Mouse (Mus musculus) lung, embryonic 14.5 days (tissue): ENCODE measurements around the gene Isy1. TPM values are rescaled to one million over a fixed set of nuclear protein-coding genes. Genes with fewer than 3 reads are reported as not detected.

Source experiments
- ATAC-seq: fragments of 200-750 bp; cut with Nextera tagmentation; 2 replicates; pipeline ENCODE4 v1.8.0; 2017; ENCODE audit warnings: mild to moderate bottlenecking, moderate TSS enrichment, moderate library complexity; ENCODE audit not compliant: insufficient read depth
- DNase-seq: peaks from one replicate; pipeline ENCODE4 v3.0.0-alpha.2; 2015
- H3K27ac ChIP-seq: fragments of 300-500 bp; sonication (generic); 2 replicates; pipeline ENCODE4 v1.5.1; 2014; ENCODE audit warnings: low read depth, mild to moderate bottlenecking, moderate library complexity
- H3K27me3 ChIP-seq: fragments of 300-500 bp; sonication (generic); 2 replicates; pipeline ENCODE4 v1.6.1; 2014; ENCODE audit warnings: low read length, control low read depth; ENCODE audit not compliant: insufficient read depth
- H3K36me3 ChIP-seq: fragments of 300-500 bp; sonication (generic); 2 replicates; pipeline ENCODE4 v1.6.1; 2014; ENCODE audit warnings: control low read depth; ENCODE audit not compliant: insufficient read depth
- H3K4me1 ChIP-seq: fragments of 300-500 bp; sonication (generic); 2 replicates; pipeline ENCODE4 v1.6.1; 2014; ENCODE audit warnings: antibody characterized with exemption, control low read depth; ENCODE audit not compliant: insufficient read depth
- H3K4me2 ChIP-seq: fragments of 300-500 bp; sonication (generic); 2 replicates; pipeline ENCODE4 v1.6.1; 2014; ENCODE audit warnings: mild to moderate bottlenecking
- H3K4me3 ChIP-seq: fragments of 300-500 bp; sonication (generic); 2 replicates; pipeline ENCODE4 v1.5.1; 2014; ENCODE audit warnings: low read depth, low read length
- H3K9ac ChIP-seq: fragments of 300-500 bp; sonication (generic); 2 replicates; pipeline ENCODE4 v1.6.1; 2014
- H3K9me3 ChIP-seq: fragments of 300-500 bp; sonication (generic); 2 replicates; pipeline ENCODE4 v1.6.1; 2016; ENCODE audit warnings: low read depth, low read length, control low read depth
- CTCF ChIP-seq: IDR thresholded peaks from 2 replicates; pipeline ENCODE4 v1.5.1; 2016; ENCODE audit warnings: antibody characterized with exemption, low read depth
- WGBS: fragments of 180-500 bp; shearing (Covaris S2); extraction: QIAGEN DNeasy Blood & Tissue Kit; methylation state at CpG from one replicate; pipeline ENCODE4 v1.1.7; 2014; 5-methylcytosine and 5-hydroxymethylcytosine counted together
- polyA plus RNA-seq: library from polyadenylated mRNA; unstranded; fragments of >200 nt; fragmentation: Nextera tagmentation; extraction: Ambion mirVana; gene quantifications from 2 replicates; pipeline ENCODE4 v1.2.1, GENCODE M21; 2014

Gene Isy1
- polyA plus RNA-seq, 1 experiment from 2014 or later: 50.8 TPM

DNA sequence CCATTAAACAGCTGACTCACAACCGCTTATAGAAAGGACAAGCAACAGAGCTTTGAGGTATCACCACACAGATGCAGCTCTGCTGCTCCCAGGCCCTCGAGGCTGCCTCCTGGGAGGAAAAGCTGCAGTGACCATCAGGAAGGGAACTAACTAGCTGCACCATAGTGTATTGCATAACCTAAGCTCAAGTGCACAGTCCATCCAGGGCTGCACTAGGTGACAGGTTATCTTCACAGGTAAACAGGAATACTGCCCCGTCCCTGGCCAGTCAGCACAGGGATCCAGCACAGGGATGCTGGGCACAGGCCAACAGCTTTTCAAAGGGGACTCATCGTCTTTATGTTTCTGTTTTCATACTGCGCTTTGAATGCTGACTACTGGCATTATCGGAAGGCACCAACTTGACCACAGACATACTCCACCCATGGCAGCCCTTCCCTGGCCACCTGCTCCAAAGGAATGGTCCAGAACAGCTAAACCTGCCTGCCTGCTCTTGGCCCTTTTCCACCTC is 28.9 kb downstream of the Isy1 start:
- peaks cover 5% of the 10 kb centered on the region; the same call in 1 of the 2 replicates for H3K4me1 ChIP-seq
- 83% methylated on average over 6 of the region's 6 CpGs for WGBS
- H3K36me3 ChIP-seq: peaks cover 16% of the 10 kb centered on the region; the same call in 1 of the 2 replicates
- peak overlapping the region; percentile 74 for H3K4me2 ChIP-seq
- no peak overlapping the region for H3K27ac ChIP-seq
- H3K4me3 ChIP-seq: peak overlapping the region; percentile 77
- no peak for DNase-seq
- no peak for TF ChIP-seq CTCF
- H3K27me3 ChIP-seq: no peaks in the 10 kb centered on the region
- H3K9ac ChIP-seq: no peak overlapping the region; the same call in 1 of the 2 replicates
- ATAC-seq: no peak
- no peaks in the 10 kb centered on the region for H3K9me3 ChIP-seq

DNA sequence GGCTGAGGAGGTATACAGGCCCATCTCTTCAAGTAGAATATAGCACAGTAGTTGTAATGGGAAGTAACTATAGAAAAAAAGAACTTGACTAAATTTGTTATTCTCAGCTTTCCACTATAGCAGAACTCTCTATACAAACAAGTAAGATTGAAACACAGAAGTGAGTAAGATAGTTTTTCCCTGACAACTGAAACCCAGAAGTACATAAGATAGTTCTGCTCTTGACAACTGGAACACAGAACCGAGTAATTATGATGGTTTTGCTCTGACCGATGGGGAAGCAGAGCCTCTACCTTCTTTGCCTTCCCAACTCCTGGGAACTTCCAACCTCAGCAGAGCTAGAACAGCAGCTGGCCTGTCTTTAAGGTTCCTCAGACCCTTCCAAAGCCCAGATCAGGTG is 29.5 kb downstream of the Isy1 start:
- 85% methylated on average over 2 of the region's 2 CpGs for WGBS
- Histone ChIP-seq H3K27me3 (no peaks in the 10 kb centered on the region), H3K4me1 (peaks cover 5% of the 10 kb centered on the region; the same call in 1 of the 2 replicates), H3K9me3 (no peaks in the 10 kb centered on the region), H3K4me3 (peak overlapping the region; percentile 1; the same call in 1 of the 2 replicates), H3K36me3 (peaks cover 17% of the 10 kb centered on the region; the same call in 1 of the 2 replicates), H3K9ac (no peak overlapping the region), H3K27ac (no peak overlapping the region), H3K4me2 (peak overlapping the region; percentile 74)
- DNase-seq: no peak
- no peak for TF ChIP-seq CTCF
- no peak for ATAC-seq

DNA sequence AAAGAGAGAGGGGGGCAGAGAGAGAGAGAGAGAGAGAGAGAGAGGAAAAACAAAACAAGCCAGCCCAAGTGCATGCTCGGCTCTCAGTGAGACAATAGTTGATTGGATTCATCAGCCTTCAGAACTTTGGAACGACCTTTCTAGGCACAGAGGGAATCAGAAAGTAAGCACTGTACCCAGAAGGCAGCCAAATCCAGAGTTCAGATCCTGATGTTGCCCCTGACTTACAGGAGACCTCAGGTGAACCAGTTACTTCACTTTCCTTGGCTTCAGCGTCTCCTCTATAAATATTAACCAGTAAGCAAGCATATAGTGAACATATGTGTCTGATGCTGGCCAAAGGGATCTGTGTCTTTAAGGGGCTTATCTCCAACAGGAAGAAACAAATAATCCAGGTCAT is 30.1 kb downstream of the Isy1 start:
- ATAC-seq: no peak
- no peak for TF ChIP-seq CTCF
- Histone ChIP-seq H3K27ac (no peak overlapping the region), H3K36me3 (peaks cover 13% of the 10 kb centered on the region; the same call in 1 of the 2 replicates), H3K4me1 (peaks cover 5% of the 10 kb centered on the region; the same call in 1 of the 2 replicates), H3K27me3 (no peaks in the 10 kb centered on the region), H3K9ac (no peak overlapping the region), H3K4me3 (no peak overlapping the region), H3K4me2 (no peak overlapping the region), H3K9me3 (no peaks in the 10 kb centered on the region)
- DNase-seq: no peak
- 76% methylated on average over 3 of the region's 3 CpGs for WGBS

DNA sequence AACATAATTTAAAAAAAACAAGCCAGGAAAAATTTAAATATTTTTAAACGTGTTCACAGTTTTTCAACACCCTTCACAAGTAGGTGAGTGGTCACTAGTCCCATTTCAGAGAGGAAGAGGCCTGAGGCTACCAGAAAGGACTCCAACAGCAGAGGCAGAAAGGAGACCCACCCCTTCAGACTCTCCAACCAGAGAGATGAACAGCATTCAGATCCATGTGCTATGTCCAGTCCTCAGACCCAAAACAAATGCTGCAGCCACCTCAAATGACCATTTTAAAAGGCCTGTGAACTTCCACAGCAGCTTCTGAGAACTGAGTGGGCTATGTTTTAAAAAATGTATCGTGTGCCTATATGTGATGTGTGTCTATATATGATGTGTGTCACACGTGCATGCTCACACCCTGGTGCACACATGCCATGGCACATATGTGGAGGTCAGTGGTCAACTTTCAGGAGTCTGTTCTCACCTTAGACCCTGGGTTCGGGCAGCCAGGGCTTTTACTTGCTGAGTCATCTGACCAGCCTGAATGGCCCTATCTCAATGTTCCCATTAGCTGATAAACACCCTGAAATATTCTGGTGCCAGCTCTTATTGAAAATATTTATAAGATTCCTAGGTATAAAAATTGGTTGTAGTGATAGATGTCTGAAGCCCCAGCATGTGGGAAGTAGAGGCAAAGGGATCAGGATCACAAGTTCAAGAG is 30.7 kb downstream of the Isy1 start:
- TF ChIP-seq CTCF: no peak
- no peak for DNase-seq
- Histone ChIP-seq H3K9ac (no peak overlapping the region), H3K4me1 (peaks cover 5% of the 10 kb centered on the region; the same call in 1 of the 2 replicates), H3K4me3 (no peak overlapping the region), H3K9me3 (no peaks in the 10 kb centered on the region), H3K27ac (no peak overlapping the region), H3K27me3 (no peaks in the 10 kb centered on the region), H3K36me3 (0 out of 2 replicates have a peak, but pooled peaks cover 11% of the 10 kb centered on the region), H3K4me2 (no peak overlapping the region)
- ATAC-seq: no peak
- 80% methylated on average over 4 of the region's 4 CpGs for WGBS

- no peak overlapping the region for H3K4me3 ChIP-seq
- 0 out of 2 replicates have a peak, but pooled peaks cover 11% of the 10 kb centered on the region for H3K36me3 ChIP-seq
- no peak for TF ChIP-seq CTCF
- ATAC-seq (no peak), DNase-seq (no peak)
- no peaks in the 10 kb centered on the region for H3K27me3 ChIP-seq
- H3K4me2 ChIP-seq: no peak overlapping the region
- 54% methylated on average over 2 of the region's 2 CpGs for WGBS
- no peaks in the 10 kb centered on the region for H3K9me3 ChIP-seq
- H3K27ac ChIP-seq: no peak overlapping the region
- no peaks in the 10 kb centered on the region; the same call in 1 of the 2 replicates for H3K4me1 ChIP-seq
- H3K9ac ChIP-seq: no peak overlapping the region
These were observed 31.7 kb downstream of the Isy1 start for GRCm38 (mm10) chr6:87806857-87807256.

- H3K9me3 ChIP-seq: no peaks in the 10 kb centered on the region
- H3K36me3 ChIP-seq: 0 out of 2 replicates have a peak, but pooled peaks cover 11% of the 10 kb centered on the region
- H3K4me1 ChIP-seq: no peaks in the 10 kb centered on the region; the same call in 1 of the 2 replicates
- no peak overlapping the region for H3K9ac ChIP-seq
- 0 out of 2 replicates have a peak, but pooled peaks have one; percentile 6 for TF ChIP-seq CTCF
- no peak overlapping the region for H3K4me2 ChIP-seq
- H3K4me3 ChIP-seq: no peak overlapping the region
- DNase-seq: peak; percentile 15
- H3K27ac ChIP-seq: no peak overlapping the region
- ATAC-seq: no peak
- 70% methylated on average over 2 of the region's 2 CpGs for WGBS
- H3K27me3 ChIP-seq: no peaks in the 10 kb centered on the region
These were observed 32.6 kb downstream of the Isy1 start for GRCm38 (mm10) chr6:87806028-87806427.

DNA sequence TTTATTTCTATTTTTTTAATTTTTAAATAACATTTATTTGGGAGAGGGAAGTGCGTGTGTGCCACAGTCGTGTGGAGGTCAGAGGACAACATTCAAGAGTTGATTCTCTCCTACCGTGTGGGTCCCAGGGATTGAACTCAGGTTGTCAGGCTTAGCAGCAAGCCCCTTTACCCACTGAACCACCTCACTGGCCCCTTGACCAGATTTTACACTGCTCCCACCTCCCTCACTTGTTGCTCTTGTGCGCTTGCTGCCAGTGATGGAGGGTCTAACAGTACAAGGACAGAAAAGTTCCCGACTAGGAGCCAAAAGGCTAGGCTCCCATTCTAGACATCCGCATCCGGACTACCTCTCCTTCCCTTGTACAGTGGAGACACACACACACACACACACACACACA is 33.1 kb downstream of the Isy1 start:
- Histone ChIP-seq H3K36me3 (0 out of 2 replicates have a peak, but pooled peaks cover 11% of the 10 kb centered on the region), H3K27ac (no peak overlapping the region), H3K9me3 (no peaks in the 10 kb centered on the region), H3K27me3 (no peaks in the 10 kb centered on the region), H3K4me1 (no peaks in the 10 kb centered on the region; the same call in 1 of the 2 replicates), H3K4me2 (no peak overlapping the region), H3K9ac (no peak overlapping the region), H3K4me3 (no peak overlapping the region)
- ATAC-seq: no peak
- DNase-seq: no peak
- no peak for TF ChIP-seq CTCF
- WGBS: 82% methylated on average over 7 of the region's 7 CpGs
